Mouse (Mus musculus) MEL (cell line): ENCODE data around the gene Fbln2. TPM values are rescaled to one million over a fixed set of nuclear protein-coding genes. Genes with fewer than 3 reads are reported as not detected.

Experiments
- DNase-seq: peaks from one replicate; pipeline ENCODE4 v3.0.0; 2011; ENCODE audit warnings: low read depth, low spot score
- H3K27ac ChIP-seq: 2 replicates; pipeline ENCODE4 v1.5.1; 2012; ENCODE audit warnings: low read depth, mild to moderate bottlenecking, control low read depth, low read length, moderate library complexity; ENCODE audit not compliant: control insufficient read depth
- H3K27me3 ChIP-seq, 2 experiments: fragments of 150-350 bp in 1 of 2; sonication (generic) in 1 of 2; 2 replicates each; pipeline ENCODE4 v1.6.1; 2012; ENCODE audit warnings: low read length in 2 of 2, mild to moderate bottlenecking in 2 of 2, improper control_type of control experiment in 1 of 2, moderate library complexity in 1 of 2; ENCODE audit not compliant: insufficient read depth in 2 of 2, control insufficient read depth in 1 of 2
- H3K36me3 ChIP-seq, 2 experiments: 2 replicates each; pipeline ENCODE4 v1.6.1; 2012 to 2014; ENCODE audit warnings: low read length in 2 of 2, improper control_type of control experiment in 1 of 2, inconsistent platforms in 1 of 2, mild to moderate bottlenecking in 1 of 2; ENCODE audit not compliant: insufficient read depth in 2 of 2, control insufficient read depth in 1 of 2
- H3K4me1 ChIP-seq, 2 experiments: fragments of 150-350 bp in 1 of 2; sonication (generic) in 1 of 2; 2 replicates each; pipeline ENCODE4 v1.6.1; 2012; ENCODE audit warnings: low read length in 2 of 2, improper control_type of control experiment in 1 of 2, mild to moderate bottlenecking in 1 of 2; ENCODE audit not compliant: insufficient read depth in 2 of 2, control insufficient read depth in 1 of 2
- H3K4me3 ChIP-seq, 2 experiments: fragments of 150-350 bp in 1 of 2; sonication (generic) in 1 of 2; 2 replicates each; pipeline ENCODE4 v1.5.1; 2012; ENCODE audit warnings: low read depth in 2 of 2, low read length in 2 of 2, mild to moderate bottlenecking in 2 of 2, moderate library complexity in 2 of 2, control low read depth in 1 of 2, improper control_type of control experiment in 1 of 2; ENCODE audit not compliant: control insufficient read depth in 1 of 2, insufficient read depth in 1 of 2
- H3K79me2 ChIP-seq: 2 replicates; pipeline ENCODE4 v1.6.1; 2012; ENCODE audit warnings: mild to moderate bottlenecking, low read length, moderate library complexity; ENCODE audit not compliant: control insufficient read depth, poor library complexity, insufficient read depth
- H3K9ac ChIP-seq: 2 replicates; pipeline ENCODE4 v1.6.1; 2012; ENCODE audit warnings: low read depth, mild to moderate bottlenecking, control low read depth, low read length, moderate library complexity; ENCODE audit not compliant: control insufficient read depth, poor library complexity, severe bottlenecking
- H3K9me3 ChIP-seq: fragments of 150-350 bp; sonication (generic); replicated peaks from 2 replicates; pipeline ENCODE4 v1.6.1; 2012; ENCODE audit warnings: mild to moderate bottlenecking, low read length, improper control_type of control experiment, moderate library complexity; ENCODE audit not compliant: insufficient read depth
- BHLHE40 ChIP-seq: IDR thresholded peaks from 2 replicates; pipeline ENCODE4 v1.6.1; 2012; ENCODE audit warnings: low read depth, mild to moderate bottlenecking, inconsistent platforms, low read length, improper control_type of control experiment, borderline replicate concordance
- CHD2 ChIP-seq: IDR thresholded peaks from 2 replicates; pipeline ENCODE4 v1.6.1; 2011; ENCODE audit warnings: low read length, improper control_type of control experiment
- E2F4 ChIP-seq: IDR thresholded peaks from 2 replicates; pipeline ENCODE4 v1.6.1; 2011; ENCODE audit warnings: low read depth, low read length, improper control_type of control experiment, borderline replicate concordance
- ELF1 ChIP-seq: IDR thresholded peaks from 2 replicates; pipeline ENCODE4 v1.6.1; 2014; ENCODE audit warnings: low read depth, mild to moderate bottlenecking, inconsistent platforms, low read length, improper control_type of control experiment, moderate library complexity
- EP300 ChIP-seq, 2 experiments: IDR thresholded peaks; 2 replicates each; pipeline ENCODE4 v1.6.1; 2011; ENCODE audit warnings: improper control_type of control experiment in 2 of 2, low read length in 2 of 2, low read depth in 1 of 2, mild to moderate bottlenecking in 1 of 2
- HCFC1 ChIP-seq: IDR thresholded peaks from 2 replicates; pipeline ENCODE4 v1.6.1; 2012; ENCODE audit warnings: low read depth, mild to moderate bottlenecking, inconsistent platforms, low read length, improper control_type of control experiment, moderate library complexity
- JUND ChIP-seq: IDR thresholded peaks from 2 replicates; pipeline ENCODE4 v1.6.1; 2011; ENCODE audit warnings: low read depth, mild to moderate bottlenecking, improper control_type of control experiment, low read length
- MAFK ChIP-seq: IDR thresholded peaks from 2 replicates; pipeline ENCODE4 v1.6.1; 2011; ENCODE audit warnings: low read depth, mild to moderate bottlenecking, low read length, improper control_type of control experiment, borderline replicate concordance
- MAZ ChIP-seq: IDR thresholded peaks from 2 replicates; pipeline ENCODE4 v1.6.1; 2012; ENCODE audit warnings: low read depth, mild to moderate bottlenecking, inconsistent platforms, low read length, improper control_type of control experiment
- MXI1 ChIP-seq: IDR thresholded peaks from 2 replicates; pipeline ENCODE4 v1.6.1; 2011; ENCODE audit warnings: mild to moderate bottlenecking, low read depth, low read length, improper control_type of control experiment
- MYC ChIP-seq: IDR thresholded peaks from 2 replicates; pipeline ENCODE4 v1.6.1; 2011; ENCODE audit warnings: low read depth, mild to moderate bottlenecking, low read length, improper control_type of control experiment, moderate library complexity
- NELFE ChIP-seq: IDR thresholded peaks from 2 replicates; pipeline ENCODE4 v1.6.1; 2011; ENCODE audit warnings: low read depth, low read length, improper control_type of control experiment
- POLR2AphosphoS5 ChIP-seq: IDR thresholded peaks from 2 replicates; pipeline ENCODE4 v1.6.1; 2012; ENCODE audit warnings: low read depth, borderline replicate concordance, mild to moderate bottlenecking, inconsistent platforms, low read length, moderate library complexity, mixed read lengths
- TBP ChIP-seq: IDR thresholded peaks from 2 replicates; pipeline ENCODE4 v1.8.0; 2011; ENCODE audit warnings: low read depth, low read length, improper control_type of control experiment
- TCF12 ChIP-seq: IDR thresholded peaks from 2 replicates; pipeline ENCODE4 v1.6.1; 2014; ENCODE audit warnings: low read depth, mild to moderate bottlenecking, inconsistent platforms, low read length, improper control_type of control experiment, moderate library complexity
- ZKSCAN1 ChIP-seq: IDR thresholded peaks from 2 replicates; pipeline ENCODE4 v1.6.1; 2012; ENCODE audit warnings: low read depth, mild to moderate bottlenecking, inconsistent platforms, low read length, improper control_type of control experiment, moderate library complexity
- polyA plus RNA-seq, 2 experiments: library from polyadenylated mRNA; stranded (reverse) in 1 of 2; unstranded in 1 of 2; fragments of >175 nt in 1 of 2; fragments of >200 nt in 1 of 2; gene quantifications; 2 replicates each; pipeline versions ENCODE4 v1.2.1 to v1.2.4; 2012; ENCODE audit warnings: low replicate concordance in 2 of 2, low read depth in 1 of 2; ENCODE audit not compliant: insufficient read length in 2 of 2, insufficient read depth in 1 of 2, missing spikeins in 1 of 2
- total RNA-seq: library from RNA; depleted of rRNA; stranded (reverse); fragments of 300-350 nt; gene quantifications from 2 replicates; pipeline ENCODE4 v1.2.3, GENCODE M21; 2012

Fbln2 gene
- total and polyA plus RNA-seq, 3 experiments, result 1.9 to 2.3 TPM; not detected in 1

DNA sequence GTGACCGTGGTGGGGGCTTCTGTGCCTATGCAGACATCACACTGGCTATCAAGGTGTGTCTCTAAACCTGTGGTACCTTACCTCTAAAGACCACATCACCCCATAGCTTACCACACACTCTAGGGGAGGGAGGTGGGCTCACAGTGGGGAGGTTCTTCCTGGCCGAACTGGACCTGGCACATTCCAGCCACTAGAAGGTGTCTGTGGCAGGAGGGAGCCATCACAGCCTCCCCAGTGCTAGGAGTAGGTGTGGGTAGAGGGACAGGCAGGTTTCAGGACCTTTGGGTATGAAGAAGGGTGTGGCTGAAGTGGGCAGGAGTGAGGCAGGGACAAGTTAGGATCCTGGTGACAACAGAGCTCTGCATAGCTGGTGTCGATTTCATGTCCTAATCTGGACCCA, 44.4 kb upstream of the Fbln2 start:
- Histone ChIP-seq H3K79me2 (no peaks in the 10 kb centered on the region; the same call in 1 of the 2 replicates), H3K4me1 (peaks cover 12 to 34% of the 10 kb centered on the region in 2 experiments), H3K36me3 (peaks cover 0 to 21% of the 10 kb centered on the region in 2 experiments; a peak in 2 of 4 replicates), H3K27me3 (no peaks in the 10 kb centered on the region), H3K9ac (no peak overlapping the region), H3K9me3 (no peaks in the 10 kb centered on the region), H3K27ac (no peak overlapping the region), H3K4me3 (no peak overlapping the region)
- DNase-seq, result no peak
- TF ChIP-seq BHLHE40 (no peak), HCFC1 (no peak), JUND (no peak), MYC (no peak), MAFK (no peak), CHD2 (no peak), MXI1 (no peak), E2F4 (no peak), ZKSCAN1 (no peak), POLR2AphosphoS5 (no peak), NELFE (no peak), TCF12 (no peak), ELF1 (no peak), MAZ (no peak)

DNA sequence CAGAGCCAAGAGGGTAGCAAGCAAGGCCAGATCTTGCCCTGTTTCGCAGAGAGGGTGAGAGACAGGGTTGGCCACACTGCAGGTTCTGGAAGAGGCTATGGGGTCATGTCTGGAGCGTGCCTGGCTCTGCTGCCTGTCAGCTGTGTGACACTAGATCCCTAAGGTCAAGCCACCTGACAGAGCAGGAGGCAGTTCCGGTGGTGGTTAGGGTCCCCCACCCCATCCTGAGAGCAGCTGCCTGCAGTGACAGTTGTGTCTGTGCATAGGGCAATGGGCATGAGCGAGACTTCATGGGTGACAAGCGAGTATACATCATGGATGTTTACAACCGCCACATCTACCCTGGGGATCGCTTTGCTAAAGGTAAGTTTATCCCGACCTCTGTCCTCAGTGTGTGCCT, 43.1 kb upstream of the Fbln2 start:
- no peak for TF ChIP-seq POLR2AphosphoS5
- TF ChIP-seq, all 39 proteins: peak for 0
- Histone ChIP-seq H3K4me1 (peaks cover 4 to 32% of the 10 kb centered on the region in 2 experiments), H3K27me3 (no peaks in the 10 kb centered on the region)

DNA sequence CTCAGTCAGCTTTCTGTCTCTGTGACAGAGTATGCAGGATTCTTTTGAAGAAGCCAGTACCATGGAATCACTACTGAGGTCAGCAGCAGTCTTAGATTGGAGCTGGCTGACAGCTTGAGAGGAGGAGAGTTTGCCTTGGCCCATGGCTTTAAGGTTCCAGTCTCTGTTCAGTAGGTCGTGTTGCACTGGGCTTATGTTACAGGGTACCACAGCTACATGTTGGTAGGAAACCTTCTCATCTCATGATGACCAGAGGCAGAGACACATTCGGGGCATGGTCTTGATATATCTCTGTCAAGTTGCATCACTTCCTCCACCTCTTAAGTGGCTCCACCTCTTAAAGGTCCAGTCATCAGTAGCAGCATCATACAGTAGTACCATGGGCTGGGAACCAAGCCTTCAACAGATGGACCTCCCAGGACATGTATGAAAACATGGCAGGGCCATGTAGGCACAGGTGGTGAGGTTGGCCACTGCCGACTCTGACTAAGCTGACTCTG, 40.8 kb upstream of the Fbln2 start:
- Histone ChIP-seq H3K9ac (no peak overlapping the region), H3K79me2 (no peaks in the 10 kb centered on the region), H3K4me3 (no peak overlapping the region), H3K27me3 (no peaks in the 10 kb centered on the region), H3K27ac (no peak overlapping the region), H3K36me3 (peaks cover 0 to 13% of the 10 kb centered on the region in 2 experiments; a peak in 2 of 4 replicates), H3K4me1 (peaks cover 0 to 25% of the 10 kb centered on the region in 2 experiments; a peak in 3 of 4 replicates), H3K9me3 (no peaks in the 10 kb centered on the region)
- TF ChIP-seq EP300 (IDR thresholded peaks at IDR 0.05; ENCODE audit: low read depth in 1 of 2, low read length in 2 of 2) (no peak), TBP (0 out of 2 replicates have a peak, but pooled peaks have one; percentile 21)
- DNase-seq, result peak; percentile 24

More for the DNA sequence above, 43.1 kb upstream of the Fbln2 start:
- Histone ChIP-seq H3K4me3 (no peak overlapping the region), H3K79me2 (no peaks in the 10 kb centered on the region), H3K9me3 (no peaks in the 10 kb centered on the region), H3K36me3 (peaks cover 0 to 16% of the 10 kb centered on the region in 2 experiments; a peak in 2 of 4 replicates), H3K27ac (no peak overlapping the region), H3K9ac (no peak overlapping the region)
- no peak for DNase-seq
